Mouse (Mus musculus): ENCODE data around the gene Gtpbp6. TPM values are rescaled to one million over a fixed set of nuclear protein-coding genes. Genes with fewer than 3 reads are reported as not detected.
"Not testable (repeated sequence)": the region's sequence is repeated elsewhere in the genome, so short reads cannot be mapped to it uniquely, and the experiment has no call there.

Gtpbp6 gene
- 10 to 100 TPM; 76.3 to 84.0 TPM for total RNA-seq (2021)
- long read RNA-seq, experiment 1, transcript Gtpbp6-202 (7 exons, 1,481 nt): major isoform, 13 of 78 reads
- long read RNA-seq, experiment 1, transcript Gtpbp6-201 (10 exons, 1,617 nt): major isoform, 13 of 78 reads
- long read RNA-seq, experiment 1, partial matches to known transcripts: 10 of 78 reads
- long read RNA-seq, experiment 1, other reads (novel, unspliced or antisense): 42 of 78 reads
- long read RNA-seq, experiment 2, transcript Gtpbp6-202 (7 exons, 1,481 nt): minor isoform, 14 of 83 reads
- long read RNA-seq, experiment 2, transcript Gtpbp6-201 (10 exons, 1,617 nt): major isoform, 17 of 83 reads
- long read RNA-seq, experiment 2, partial matches to known transcripts: 12 of 83 reads
- long read RNA-seq, experiment 2, other reads (novel, unspliced or antisense): 40 of 83 reads

DNA sequence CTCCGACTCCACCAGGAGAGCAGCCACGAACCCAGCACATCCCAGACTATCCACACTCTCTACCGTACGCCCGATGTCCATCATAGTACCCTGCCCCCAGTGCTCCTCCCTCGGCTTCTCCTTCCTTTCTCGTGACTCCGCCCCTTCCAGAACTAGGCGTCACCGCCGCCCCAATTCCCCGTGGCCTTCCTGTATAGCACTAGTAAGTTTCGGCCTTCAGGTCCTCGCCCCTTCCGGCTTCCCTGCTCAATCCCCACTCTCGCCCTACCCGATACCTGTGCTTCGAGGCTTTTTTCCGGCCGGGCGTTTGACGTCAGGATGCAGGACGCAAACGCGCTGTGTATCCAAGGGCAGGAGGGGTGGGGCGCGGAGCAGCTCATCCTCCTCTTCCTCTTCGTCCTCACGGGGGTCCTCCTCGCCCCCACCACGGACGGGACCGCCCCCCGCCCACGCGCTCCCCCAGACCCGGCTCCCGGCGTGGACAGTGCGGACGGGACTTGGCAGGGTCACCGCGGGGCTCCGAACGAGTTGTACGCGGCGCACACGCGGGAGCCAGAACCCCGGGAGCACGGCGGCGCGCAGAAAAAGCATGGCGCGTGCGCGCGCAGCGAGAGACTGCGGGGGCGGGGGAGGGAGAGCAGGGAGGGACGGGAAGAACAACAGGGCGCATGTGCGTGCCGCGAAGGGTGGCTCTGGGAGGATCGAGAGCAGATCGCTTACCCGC lies at the start of gene Gtpbp6:
Gene Gtpbp6, minus strand, starts transcription at position 617 of the 724 bp plus-strand sequence.
- DNase-seq (ENCODE audit: low spot score in 2 of 2): peak; percentile 94 to 96

DNA sequence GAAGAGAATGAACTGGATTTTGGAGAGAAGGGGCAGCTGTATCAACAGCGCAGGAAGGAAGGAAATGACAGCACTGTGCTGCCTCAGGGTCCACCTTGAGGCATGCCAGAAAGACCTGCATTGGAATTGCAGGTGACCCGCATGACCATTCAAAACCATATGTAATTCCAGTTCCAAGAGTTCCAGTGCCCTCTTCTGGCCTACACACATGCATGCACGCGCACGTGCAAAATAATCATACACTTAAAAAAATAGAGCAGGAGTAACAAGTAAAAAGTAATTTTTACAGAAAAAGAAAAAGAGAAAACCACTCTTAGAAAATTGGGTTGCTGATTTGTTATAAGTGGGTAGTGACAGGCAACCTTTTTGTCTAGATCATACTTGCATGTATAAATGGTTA lies 35.0 kb upstream of the Gtpbp6 start:
- DNase-seq (ENCODE audit: low spot score in 2 of 2): no peak

DNA sequence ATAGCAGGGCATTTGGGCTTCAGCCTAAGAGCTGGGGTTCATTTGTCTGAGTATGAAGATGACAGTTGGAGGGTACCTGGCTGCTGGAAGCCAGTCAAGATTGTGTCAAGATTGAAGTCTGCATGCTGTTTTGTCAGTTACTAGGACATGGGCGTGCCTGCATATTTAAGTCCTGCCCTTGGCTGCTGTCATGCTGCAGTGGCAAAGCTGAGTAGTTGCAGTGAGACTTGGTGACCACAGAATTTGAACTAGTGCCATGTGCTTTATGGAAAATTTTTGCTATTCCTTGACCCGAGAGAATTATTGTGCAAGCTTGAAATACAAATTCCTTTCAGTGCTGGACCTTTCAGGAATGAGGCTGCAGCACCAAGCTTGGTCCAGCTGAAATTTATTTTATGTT lies 34.3 kb upstream of the Gtpbp6 start:
- DNase-seq (ENCODE audit: low spot score in 2 of 2): no peak

DNA sequence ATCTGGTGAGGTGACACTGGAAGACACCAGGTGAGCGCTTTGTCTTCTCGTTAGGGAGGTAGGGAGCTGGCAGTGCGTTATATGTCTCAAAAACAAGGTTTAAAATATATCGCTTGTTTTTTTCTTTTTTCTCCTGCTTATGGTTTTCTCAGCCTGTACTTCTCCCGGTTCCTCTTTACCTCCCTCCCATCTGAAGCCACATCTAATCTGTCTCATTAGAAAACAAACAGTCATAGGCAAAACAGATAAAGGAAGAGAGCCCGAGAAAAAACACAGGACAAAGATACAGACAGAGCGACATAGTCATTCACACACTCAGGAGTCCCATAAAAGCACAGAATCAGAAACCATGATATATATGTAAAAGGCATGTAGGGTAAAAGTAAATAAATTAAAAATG lies 32.4 kb upstream of the Gtpbp6 start:
- DNase-seq (ENCODE audit: low spot score in 2 of 2): no peak

DNA sequence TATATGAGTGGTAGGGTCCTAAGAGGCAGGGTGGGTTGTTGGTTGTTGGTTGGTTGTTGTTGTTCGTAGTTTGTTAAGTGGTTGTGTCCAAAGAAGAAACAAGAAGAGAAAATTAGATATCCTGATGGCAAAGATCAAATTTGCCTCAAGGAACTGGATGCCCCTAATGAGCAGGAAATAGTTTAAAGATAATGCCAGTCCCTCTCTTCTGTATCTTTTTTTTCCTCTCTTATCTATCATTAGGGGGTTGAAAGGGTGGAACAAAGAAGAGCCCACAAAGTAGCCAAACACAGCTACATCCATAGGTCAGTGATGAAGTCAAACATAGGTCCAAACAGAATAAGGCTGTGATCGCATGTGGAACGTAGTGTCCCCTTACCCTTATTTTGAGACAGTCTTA lies 31.3 kb upstream of the Gtpbp6 start:
- no peak for DNase-seq (ENCODE audit: low spot score in 2 of 2)

DNA sequence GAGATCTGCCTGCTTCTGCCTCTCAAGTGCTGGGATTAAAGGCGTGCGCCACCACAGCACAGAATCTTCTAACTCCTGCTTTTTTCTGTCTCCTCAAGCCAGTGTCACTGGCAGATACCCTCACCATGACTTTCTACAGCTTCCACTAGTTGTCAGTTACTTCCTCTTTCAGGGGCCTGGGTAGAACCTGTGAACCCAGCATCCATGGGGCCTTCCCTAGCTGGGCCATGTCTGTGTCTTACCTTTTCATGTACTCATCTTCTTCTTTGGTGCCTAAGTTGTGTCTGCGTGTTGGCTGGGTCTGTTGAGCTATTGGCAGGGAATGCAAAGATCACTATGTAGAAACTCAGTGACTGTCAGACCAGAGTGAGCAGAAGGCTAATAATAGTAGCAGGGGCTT lies 29.8 kb upstream of the Gtpbp6 start:
- DNase-seq (ENCODE audit: low spot score in 2 of 2): no peak

DNA sequence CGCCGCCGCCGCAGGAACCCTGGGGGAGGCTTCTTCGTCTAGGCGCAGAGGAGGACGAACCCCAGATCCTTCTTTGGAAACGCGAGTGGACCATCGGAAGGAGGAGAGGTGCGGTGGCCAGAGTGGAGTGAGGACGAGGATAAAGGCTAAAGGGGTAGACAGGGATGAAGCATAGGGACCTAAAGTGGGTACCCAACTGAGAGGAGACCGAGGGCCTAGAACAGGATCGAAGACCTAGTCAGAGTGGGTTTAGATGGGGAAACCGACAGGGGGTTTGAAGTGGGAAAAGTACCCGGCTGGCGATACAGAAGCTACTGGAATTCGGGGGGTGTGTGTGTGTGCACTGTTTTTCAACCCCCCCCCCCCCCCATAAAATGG lies 28.1 kb upstream of the Gtpbp6 start:
- no peak for DNase-seq (ENCODE audit: low spot score in 2 of 2)

DNA sequence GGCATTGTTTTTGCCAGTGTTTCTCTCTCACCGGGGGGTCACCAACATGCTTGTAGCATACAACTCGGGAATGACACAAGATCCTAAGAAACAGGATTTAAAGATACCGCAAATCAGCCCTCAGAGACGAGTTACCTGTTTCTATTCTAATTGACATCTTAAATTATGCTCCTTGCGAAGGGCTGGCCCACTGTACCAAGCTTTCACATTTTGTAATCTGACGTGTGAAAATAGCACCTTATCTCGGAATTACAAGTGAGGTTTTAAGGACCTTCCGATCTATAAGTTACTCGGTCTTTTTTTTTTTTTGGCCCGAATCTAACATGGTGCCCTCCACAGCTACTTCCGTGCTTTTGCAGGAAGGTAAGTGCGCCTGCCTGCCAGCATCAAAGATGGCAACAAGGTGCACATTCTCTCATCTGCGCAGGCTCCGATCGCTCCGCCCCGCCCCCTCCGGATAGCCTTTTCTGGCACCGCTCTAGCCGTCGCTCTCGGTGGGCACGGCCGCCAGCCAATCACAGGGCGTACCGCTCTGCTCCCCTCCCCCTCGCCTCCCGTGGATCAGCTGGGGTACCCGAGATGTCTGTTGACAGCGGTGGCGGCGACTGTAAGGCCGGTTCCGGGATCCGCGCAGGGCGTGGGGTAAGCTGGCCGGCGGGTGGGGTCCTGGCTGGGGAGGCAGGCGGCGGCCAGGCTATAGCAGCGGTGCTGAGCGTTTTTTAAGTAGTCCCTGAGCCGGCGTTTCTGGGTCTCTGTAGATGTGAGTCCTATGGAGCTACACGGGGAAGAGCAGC lies 27.5 kb upstream of the Gtpbp6 start, which contains the start of gene Chfr:
Gene Chfr, plus strand, starts transcription at position 550 of the 794 bp plus-strand sequence.
- DNase-seq (ENCODE audit: low spot score in 2 of 2): peak; percentile 99 to 100

DNA sequence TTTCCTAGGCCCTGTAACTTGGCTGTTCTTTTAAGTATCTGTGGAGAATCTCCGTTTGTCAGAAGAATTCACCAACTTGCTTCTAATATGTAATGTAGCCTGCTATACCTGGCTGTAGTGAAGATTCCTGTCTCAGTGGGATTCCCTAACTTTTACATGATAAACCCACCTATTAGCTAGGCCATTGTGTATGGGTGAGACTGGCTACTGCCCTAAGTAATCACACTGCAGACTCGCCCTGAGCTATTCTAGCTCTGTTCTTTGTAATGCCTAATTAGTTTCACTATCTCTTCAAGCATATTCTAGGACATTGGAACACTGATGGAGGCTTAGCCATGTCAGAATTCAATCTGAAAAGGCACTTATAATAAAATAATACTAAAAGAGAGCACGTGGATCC lies 14.4 kb upstream of the Gtpbp6 start:
- not testable (repeated sequence) for DNase-seq (ENCODE audit: low spot score in 2 of 2)

DNA sequence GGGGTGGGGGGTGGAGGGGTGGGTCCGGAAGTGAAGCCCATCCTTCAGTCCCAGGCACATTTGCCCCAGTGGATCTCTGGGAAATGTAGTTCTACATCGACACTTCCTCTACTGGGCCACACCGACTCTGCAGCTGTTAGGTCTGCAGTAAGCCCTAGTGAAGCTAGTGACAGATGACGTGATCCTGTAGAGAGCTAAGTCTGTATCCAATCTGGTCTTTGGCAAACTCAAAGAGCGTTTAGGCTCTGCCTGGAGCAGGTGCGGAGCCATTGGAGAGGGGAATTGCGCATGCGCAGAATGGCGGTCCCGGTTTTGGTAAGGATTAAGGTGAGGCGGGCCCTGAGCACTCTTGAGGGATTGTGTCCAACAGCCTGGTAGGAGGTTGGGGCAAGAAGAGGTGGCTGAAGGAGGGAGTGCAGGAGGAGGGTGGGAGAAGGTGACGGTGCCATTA lies 2.0 kb upstream of the Gtpbp6 start, which contains the start of gene Zfp605:
Gene Zfp605, plus strand, starts transcription at position 102 of the 451 bp plus-strand sequence.
- DNase-seq (ENCODE audit: low spot score in 2 of 2): peak; percentile 94

DNA sequence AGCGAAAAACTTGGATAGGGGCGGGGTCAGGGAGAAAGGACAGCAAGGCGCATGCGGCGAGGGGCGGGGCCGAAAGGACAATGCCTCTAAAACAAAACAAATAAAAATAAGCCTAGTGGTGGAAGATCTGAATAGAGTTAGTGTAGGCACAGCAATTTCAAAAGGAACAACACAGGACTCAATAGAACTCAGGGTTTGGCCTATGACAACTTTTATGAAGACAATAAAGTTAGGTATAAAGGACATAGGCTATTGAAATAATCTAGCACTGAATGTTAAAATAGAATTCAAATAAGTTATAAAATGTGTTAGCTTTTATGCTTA lies 270 bp upstream of the Gtpbp6 start:
- DNase-seq (ENCODE audit: low spot score in 2 of 2): no peak

DNA sequence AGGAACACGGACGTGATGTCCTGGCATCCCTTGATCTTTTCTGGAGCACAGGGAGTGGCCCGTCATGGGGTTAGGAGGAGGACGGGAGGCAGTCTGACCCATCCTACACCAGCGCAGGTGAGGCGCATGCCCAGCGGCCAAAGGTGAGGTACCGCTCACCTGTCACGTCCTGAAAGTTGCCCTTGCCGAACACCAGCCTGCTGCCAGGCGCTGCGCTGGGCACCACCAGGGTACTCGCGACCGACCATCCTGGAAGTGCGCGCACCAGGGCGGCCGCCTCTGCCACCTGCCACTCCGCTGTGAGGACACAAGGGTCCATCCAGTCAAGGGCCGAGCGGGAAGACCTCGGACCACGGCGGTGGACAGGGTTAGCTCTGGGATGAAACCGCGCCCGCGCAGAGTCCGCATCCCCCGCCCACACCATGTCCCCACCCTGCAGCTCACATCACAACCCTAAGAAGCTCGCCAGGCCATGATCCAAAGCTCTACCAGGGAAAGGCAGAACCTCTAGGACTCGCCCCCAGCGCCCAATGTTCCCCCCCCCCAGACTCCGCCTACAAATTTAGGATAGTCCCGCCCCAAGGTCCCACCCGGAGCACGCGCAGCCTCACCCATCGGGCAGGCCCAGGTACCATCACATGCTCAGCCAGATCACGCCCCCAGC lies 964 bp downstream of the Gtpbp6 start:
- peak; percentile 40 to 41 for DNase-seq (ENCODE audit: low spot score in 2 of 2)

DNA sequence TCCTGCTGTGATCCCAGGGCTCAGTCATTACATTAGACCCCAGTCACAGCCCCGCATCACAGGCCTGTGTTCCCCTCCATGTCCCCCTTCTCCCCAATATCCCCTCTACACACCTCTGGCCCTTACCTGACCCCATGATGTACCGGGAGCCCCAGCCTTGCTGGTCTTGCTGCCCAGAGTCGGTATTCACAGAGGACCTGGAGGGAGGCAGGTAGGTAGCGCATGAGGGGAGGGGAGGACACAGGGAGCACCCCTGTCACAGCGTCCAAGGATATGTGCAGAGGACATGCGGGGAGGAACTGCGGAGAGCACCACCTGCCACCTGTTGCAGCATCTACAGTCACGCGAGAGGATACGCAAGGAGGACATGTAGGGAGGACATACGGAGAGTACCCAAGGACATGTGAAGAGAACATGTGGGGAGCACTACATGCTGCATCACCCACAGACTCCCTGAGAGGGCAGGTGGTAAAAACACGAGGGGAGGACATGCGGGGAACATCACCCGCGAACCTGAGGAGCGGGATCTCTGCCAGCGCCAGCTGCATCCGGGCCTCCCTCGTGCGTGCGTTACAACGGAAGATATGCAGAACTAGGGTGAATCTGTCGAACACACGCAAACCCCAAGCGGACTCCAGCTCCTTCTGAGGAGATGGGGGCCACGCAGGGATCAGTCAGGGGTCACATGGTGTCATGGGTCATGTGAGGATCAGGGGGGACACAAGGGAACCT lies 1.7 kb downstream of the Gtpbp6 start:
- DNase-seq (ENCODE audit: low spot score in 2 of 2): peak in 1 of 2 experiments; percentile 22

DNA sequence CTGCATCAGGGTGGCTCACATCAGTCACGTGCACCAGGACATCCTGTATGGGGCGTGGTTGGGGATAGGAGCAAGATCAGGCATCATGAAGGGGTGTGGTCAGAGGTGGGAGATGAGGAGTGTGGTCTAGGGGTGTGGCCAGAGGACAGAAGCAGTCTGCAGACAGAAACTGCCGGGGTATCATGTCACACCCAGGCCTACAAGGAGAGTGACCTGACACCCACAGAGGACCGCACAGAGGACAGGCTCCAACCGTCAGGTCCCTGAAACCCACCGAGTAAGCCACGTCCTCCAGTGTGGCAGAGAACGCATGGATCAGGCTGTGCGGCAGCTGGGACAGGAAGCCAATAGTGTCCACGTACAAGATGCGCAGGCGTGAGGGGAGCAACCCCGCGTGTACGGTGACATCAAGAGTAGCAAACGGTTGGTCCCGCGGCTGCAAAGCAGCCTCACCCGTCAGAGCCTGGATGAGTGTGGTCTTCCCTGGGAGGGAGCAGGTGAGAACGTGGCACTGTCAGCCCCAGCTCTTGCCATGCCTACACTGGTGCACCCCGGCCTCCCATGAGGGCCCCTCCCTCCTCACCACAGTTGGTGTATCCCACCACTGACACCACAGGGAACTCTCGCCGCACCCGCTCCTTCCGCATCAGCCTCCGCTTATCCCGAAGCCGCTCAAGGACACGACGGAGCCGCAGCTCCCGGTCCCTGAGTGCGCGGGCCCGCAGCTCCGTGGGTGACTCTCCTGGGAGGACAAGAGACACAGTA lies 3.2 kb downstream of the Gtpbp6 start:
- DNase-seq (ENCODE audit: low spot score in 2 of 2): no peak

DNA sequence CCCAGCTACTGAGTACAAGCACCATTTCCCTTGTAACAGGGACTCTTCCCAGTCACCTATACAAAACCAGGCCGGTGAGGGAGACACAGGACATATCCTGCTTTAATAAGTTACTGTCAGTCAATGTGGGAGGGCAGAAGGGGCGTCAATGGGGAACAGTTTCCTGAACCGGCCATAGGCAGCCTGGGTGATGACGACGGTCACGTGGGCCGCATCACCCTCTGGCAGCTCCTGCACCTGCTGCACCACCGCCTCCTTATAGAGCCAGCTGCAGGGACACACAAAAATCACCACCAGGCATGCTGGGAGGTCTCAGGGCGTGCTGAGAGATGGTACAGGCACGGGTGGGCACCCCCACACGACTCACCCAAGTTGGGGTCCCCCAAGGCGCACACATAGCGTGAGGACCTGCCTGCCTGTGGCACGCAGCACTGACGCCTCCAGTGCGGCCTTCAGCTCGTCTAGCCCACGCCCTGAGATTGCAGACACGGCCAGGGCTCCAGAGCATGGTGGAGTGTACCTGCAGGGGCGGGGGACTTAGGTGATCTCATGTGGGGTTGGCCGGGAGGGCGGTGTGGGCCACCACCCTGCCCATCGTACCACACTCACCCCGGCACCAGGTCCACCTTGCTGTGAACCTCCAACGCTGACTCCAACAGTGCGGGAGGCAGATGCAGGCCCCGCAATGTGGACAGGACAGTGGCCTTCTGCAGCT lies 3.9 kb downstream of the Gtpbp6 start:
- peak in 1 of 2 experiments; percentile 17 for DNase-seq (ENCODE audit: low spot score in 2 of 2)

DNA sequence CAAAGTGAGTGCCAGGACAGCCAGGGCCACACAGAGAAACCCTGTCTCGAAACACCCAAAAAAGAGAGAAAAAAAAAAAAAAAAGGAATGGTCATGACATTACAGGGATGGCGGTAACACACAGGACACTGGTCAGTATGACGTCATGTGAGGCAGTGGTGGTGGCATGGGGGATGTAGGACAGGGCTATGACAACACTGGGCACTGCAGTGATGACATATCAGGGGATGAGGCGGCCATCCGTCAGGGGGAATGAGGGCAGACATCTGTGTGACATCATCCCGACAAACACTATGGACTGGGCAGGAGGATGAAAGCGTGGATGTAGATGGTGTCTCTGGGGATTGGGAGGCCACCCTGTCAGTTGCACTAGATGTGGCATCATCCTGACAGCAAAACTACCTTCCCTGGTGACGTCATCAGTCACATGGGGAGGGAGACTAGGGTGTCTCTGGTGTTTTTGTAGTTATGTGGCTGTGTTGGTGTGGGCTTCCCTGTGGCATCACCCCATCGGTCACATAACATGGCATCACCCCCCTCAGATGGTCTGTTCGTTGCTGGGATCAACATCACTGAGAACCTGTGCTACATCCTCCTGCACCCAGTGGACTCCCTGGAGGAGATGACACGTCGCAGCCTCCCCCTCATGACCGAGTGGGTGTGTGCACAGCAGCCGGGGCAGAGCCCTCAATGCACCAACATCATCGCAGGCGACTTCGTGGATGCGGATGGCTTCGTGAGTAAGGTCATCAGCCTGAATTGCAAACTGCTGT lies 5.0 kb downstream of the Gtpbp6 start:
- no peak for DNase-seq (ENCODE audit: low spot score in 2 of 2)

DNA sequence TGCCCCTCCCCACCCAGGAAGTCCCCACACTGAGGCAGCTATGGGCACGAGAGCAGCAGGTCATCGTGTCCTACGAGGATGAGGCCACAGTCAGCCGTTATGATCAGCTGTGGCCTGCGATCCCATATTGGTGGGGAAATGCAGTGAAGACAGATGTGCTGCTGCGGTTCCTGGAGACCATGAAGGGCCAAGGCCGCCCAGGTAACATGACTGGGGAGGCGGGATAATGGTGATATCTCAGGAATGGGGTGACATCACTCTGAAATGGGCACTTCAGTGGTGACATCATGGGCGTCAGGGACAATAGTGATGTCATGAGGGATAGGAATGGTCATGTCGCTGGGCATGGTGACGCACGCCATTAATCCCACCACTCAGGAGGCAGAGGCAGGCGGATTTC lies 5.6 kb downstream of the Gtpbp6 start:
- no peak for DNase-seq (ENCODE audit: low spot score in 2 of 2)

DNA sequence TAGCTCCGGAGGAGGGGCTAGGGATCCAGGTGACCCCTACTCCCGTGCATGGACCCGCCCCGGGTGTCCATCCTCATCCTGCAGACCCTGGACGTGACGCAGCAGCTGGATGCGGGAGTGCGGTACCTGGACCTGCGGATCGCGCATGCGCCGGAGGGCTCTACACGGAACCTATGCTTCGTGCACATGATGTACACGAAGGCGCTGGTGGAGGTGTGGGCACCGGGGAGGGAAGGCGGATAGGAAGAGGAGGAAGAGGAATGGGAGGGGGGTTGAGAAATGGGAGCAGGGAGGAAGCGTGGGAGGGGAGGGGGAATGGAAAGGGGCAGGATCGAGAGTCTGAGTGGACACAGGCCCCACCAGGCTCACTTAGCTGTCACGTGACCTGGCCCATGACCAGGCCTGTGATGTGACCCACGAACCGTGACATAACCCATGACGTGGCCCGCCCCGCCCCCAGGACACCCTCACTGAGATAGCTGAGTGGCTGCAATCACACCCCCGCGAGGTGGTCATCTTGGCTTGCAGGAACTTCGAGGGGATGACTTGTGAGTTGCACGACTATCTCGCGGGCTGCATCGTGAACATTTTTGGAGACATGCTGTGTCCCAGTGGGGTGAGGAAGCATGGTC lies 6.2 kb downstream of the Gtpbp6 start:
- DNase-seq (ENCODE audit: low spot score in 2 of 2): peak; percentile 41 to 52
